Mouse (Mus musculus) cerebellum, adult 8-10 months (tissue): Measurements from ENCODE around the gene Ttc38.
"Not testable (repeated sequence)": the region's sequence is repeated elsewhere in the genome, so short reads cannot be mapped to it uniquely, and the experiment has no call there.

Source experiments
- DNase-seq: peaks from one replicate; pipeline ENCODE4 v3.0.0; 2022

Ttc38 gene

GRCm38 (mm10) chr15:85828071-85828470, 4.0 kb upstream of the Ttc38 start:
- DNase-seq = no peak

- DNase-seq = no peak
Measured at GRCm38 (mm10) chr15:85829470-85829869, 2.6 kb upstream of the Ttc38 start.

- no peak for DNase-seq
Measured at GRCm38 (mm10) chr15:85832599-85832998, 493 bp downstream of the Ttc38 start.

- DNase-seq = no peak
Measured at GRCm38 (mm10) chr15:85835335-85835734, 3.2 kb downstream of the Ttc38 start.

- no peak for DNase-seq
Measured at GRCm38 (mm10) chr15:85836887-85837286, 4.8 kb downstream of the Ttc38 start.

- DNase-seq = no peak
Measured at GRCm38 (mm10) chr15:85840983-85841382, 8.9 kb downstream of the Ttc38 start.

GRCm38 (mm10) chr15:85841796-85842360, 9.8 kb downstream of the Ttc38 start:
- DNase-seq = no peak

- DNase-seq = no peak
Measured at GRCm38 (mm10) chr15:85845071-85845470, 13.0 kb downstream of the Ttc38 start.

- DNase-seq = no peak
Measured at GRCm38 (mm10) chr15:85851656-85852392, 19.7 kb downstream of the Ttc38 start.

GRCm38 (mm10) chr15:85858980-85859489, 26.9 kb downstream of the Ttc38 start:
- DNase-seq = no peak

GRCm38 (mm10) chr15:85859490-85860031, 27.5 kb downstream of the Ttc38 start, which contains the start of gene Gtse1:
Gtse1 (plus strand) TSS chr15:85859745.
- peak; percentile 93 for DNase-seq

GRCm38 (mm10) chr15:85865913-85866312, 33.8 kb downstream of the Ttc38 start:
- not testable (repeated sequence) for DNase-seq

GRCm38 (mm10) chr15:85867696-85868095, 35.6 kb downstream of the Ttc38 start:
- peak; percentile 73 for DNase-seq

GRCm38 (mm10) chr15:85877336-85877735, 45.2 kb downstream of the Ttc38 start:
- DNase-seq = no peak

GRCm38 (mm10) chr15:85878848-85879497, 46.9 kb downstream of the Ttc38 start, which contains the start of gene Trmu:
Trmu (plus strand) TSS chr15:85879312.
- DNase-seq = peak; percentile 91

- DNase-seq = no peak
Measured at GRCm38 (mm10) chr15:85879498-85879895, 47.4 kb downstream of the Ttc38 start.

GRCm38 (mm10) chr15:85885606-85886005, 53.5 kb downstream of the Ttc38 start:
- DNase-seq = no peak

- DNase-seq = no peak
Measured at GRCm38 (mm10) chr15:85889235-85889634, 57.1 kb downstream of the Ttc38 start.

GRCm38 (mm10) chr15:85891971-85892370, 59.9 kb downstream of the Ttc38 start:
- DNase-seq = no peak

- DNase-seq = no peak
Measured at GRCm38 (mm10) chr15:85892498-85893118, 60.5 kb downstream of the Ttc38 start.

GRCm38 (mm10) chr15:85893871-85894270, 61.8 kb downstream of the Ttc38 start:
- no peak for DNase-seq

- DNase-seq = peak; percentile 84
Measured at GRCm38 (mm10) chr15:85896284-85896683, 64.2 kb downstream of the Ttc38 start.

- no peak for DNase-seq
Measured at GRCm38 (mm10) chr15:85897113-85897512, 65.0 kb downstream of the Ttc38 start.
